Mouse (Mus musculus): Measurements from ENCODE around the gene Tnnc1.

GRCm38 (mm10) chr14:31194891-31195513, 13.1 kb upstream of the Tnnc1 start:
- TF ChIP-seq EP300 (optimal IDR thresholded peaks at IDR 0.05) (no peak), CTCF (IDR thresholded peaks at IDR 0.05; ENCODE audit: low read depth) (no peak)

Data from stomach, postnatal 0 days (tissue).